Mouse (Mus musculus): ENCODE results near the gene B4galt5.

Gene B4galt5

GRCm38 (mm10) chr2:167303196-167303595, 45.8 kb downstream of the B4galt5 start:
- DNase-seq = no peak

GRCm38 (mm10) chr2:167302641-167303040, 46.3 kb downstream of the B4galt5 start:
- DNase-seq = no peak

- peak in 1 of 2 experiments; percentile 0 for DNase-seq
These were observed 47.0 kb downstream of the B4galt5 start for GRCm38 (mm10) chr2:167302031-167302430.

GRCm38 (mm10) chr2:167301601-167302000, 47.4 kb downstream of the B4galt5 start:
- DNase-seq = no peak

- peak in 1 of 2 experiments; percentile 0 for DNase-seq
These were observed 48.0 kb downstream of the B4galt5 start for GRCm38 (mm10) chr2:167300943-167301497.

- DNase-seq = peak in 1 of 2 experiments; percentile 0
These were observed 48.9 kb downstream of the B4galt5 start for GRCm38 (mm10) chr2:167299861-167300667.

GRCm38 (mm10) chr2:167298729-167299705, 50.0 kb downstream of the B4galt5 start:
- DNase-seq = peak in 1 of 2 experiments; percentile 0

GRCm38 (mm10) chr2:167297985-167298384, 51.0 kb downstream of the B4galt5 start:
- peak in 1 of 2 experiments; percentile 0 for DNase-seq

GRCm38 (mm10) chr2:167294926-167295325, 54.1 kb downstream of the B4galt5 start:
- DNase-seq = peak in 1 of 2 experiments; percentile 9

GRCm38 (mm10) chr2:167294216-167294615, 54.8 kb downstream of the B4galt5 start:
- peak in 1 of 2 experiments; percentile 0 for DNase-seq

- DNase-seq = peak in 1 of 2 experiments; percentile 2
These were observed 55.5 kb downstream of the B4galt5 start for GRCm38 (mm10) chr2:167293289-167294085.

- DNase-seq = peak in 1 of 2 experiments; percentile 0
These were observed 56.1 kb downstream of the B4galt5 start for GRCm38 (mm10) chr2:167292854-167293253.

- peak in 1 of 2 experiments; percentile 0 for DNase-seq
These were observed 56.8 kb downstream of the B4galt5 start for GRCm38 (mm10) chr2:167292151-167292591.

GRCm38 (mm10) chr2:167291656-167292055, 57.3 kb downstream of the B4galt5 start:
- no peak for DNase-seq

GRCm38 (mm10) chr2:167281461-167281860, 67.5 kb downstream of the B4galt5 start:
- DNase-seq = peak in 1 of 2 experiments; percentile 1

GRCm38 (mm10) chr2:167280986-167281310, 68.0 kb downstream of the B4galt5 start:
- DNase-seq = no peak

GRCm38 (mm10) chr2:167280090-167280985, 68.6 kb downstream of the B4galt5 start:
- peak; percentile 90 for DNase-seq

- peak; percentile 83 to 84 for DNase-seq
These were observed 70.0 kb downstream of the B4galt5 start for GRCm38 (mm10) chr2:167278751-167279526.

- DNase-seq = peak in 1 of 2 experiments; percentile 0
These were observed 71.0 kb downstream of the B4galt5 start for GRCm38 (mm10) chr2:167278011-167278410.

- DNase-seq = peak; percentile 0
These were observed 72.0 kb downstream of the B4galt5 start for GRCm38 (mm10) chr2:167277026-167277425.
